Mouse (Mus musculus) macrophage (primary cell): ENCODE measurements around the gene Nfe2l3. TPM values are rescaled to one million over a fixed set of nuclear protein-coding genes. Genes with fewer than 3 reads are reported as not detected.
A peak's percentile ranks its signal among the peaks of the same experiment; 100 is the strongest.
"Not testable (repeated sequence)": the region's sequence is repeated elsewhere in the genome, so short reads cannot be mapped to it uniquely, and the experiment has no call there.

Experiments
- H3K27ac ChIP-seq: fragments of 350-480 bp; formaldehyde crosslinking; 2 replicates; pipeline ENCODE4 v1.9.0; 2021
- H3K36me3 ChIP-seq: fragments of 350-480 bp; formaldehyde crosslinking; 2 replicates; pipeline ENCODE4 v1.9.0; 2021; ENCODE audit errors: inconsistent target
- H3K4me3 ChIP-seq: fragments of 350-480 bp; formaldehyde crosslinking; 2 replicates; pipeline ENCODE4 v1.9.0; 2021; ENCODE audit errors: inconsistent target
- H3K79me2 ChIP-seq: fragments of 350-480 bp; formaldehyde crosslinking; 2 replicates; pipeline ENCODE4 v1.9.0; 2021; ENCODE audit errors: inconsistent target
- WGBS: methylation state at CpG from one replicate; pipeline ENCODE4 v1.1.7; 2026; ENCODE audit warnings: inconsistent platforms; ENCODE audit not compliant: missing documents; 5-methylcytosine and 5-hydroxymethylcytosine counted together
- polyA plus RNA-seq: library from polyadenylated mRNA; stranded (reverse); fragments of 250-400 nt; gene quantifications from 3 replicates; pipeline ENCODE4 v1.2.4, GENCODE M21; 2018; ENCODE audit warnings: inconsistent platforms

Nfe2l3 gene
- polyA plus RNA-seq, 1 experiment from 2014 or later: not detected

GRCm38 (mm10) chr6:51460021-51460360 lies 27.5 kb downstream of the Nfe2l3 start:
- 77% methylated on average over 4 of the region's 4 CpGs for WGBS
- H3K79me2 ChIP-seq: peaks cover 28% of the 10 kb centered on the region
- H3K27ac ChIP-seq: no peak overlapping the region
- H3K36me3 ChIP-seq: peaks cover 54% of the 10 kb centered on the region
- no peak overlapping the region for H3K4me3 ChIP-seq

GRCm38 (mm10) chr6:51460363-51460762 lies 27.9 kb downstream of the Nfe2l3 start:
- 90% methylated on average over 3 of the region's 3 CpGs for WGBS
- H3K4me3 ChIP-seq: no peak overlapping the region
- H3K79me2 ChIP-seq: peaks cover 32% of the 10 kb centered on the region
- H3K36me3 ChIP-seq: peaks cover 57% of the 10 kb centered on the region
- H3K27ac ChIP-seq: no peak overlapping the region

GRCm38 (mm10) chr6:51467649-51468048 lies 35.2 kb downstream of the Nfe2l3 start:
- peak overlapping the region; percentile 96 for H3K27ac ChIP-seq
- H3K79me2 ChIP-seq: peaks cover 87% of the 10 kb centered on the region
- WGBS: 6% methylated on average over 2 of the region's 2 CpGs
- peak overlapping the region; percentile 72 for H3K4me3 ChIP-seq
- peaks cover 34% of the 10 kb centered on the region for H3K36me3 ChIP-seq

GRCm38 (mm10) chr6:51468891-51469561 lies 36.6 kb downstream of the Nfe2l3 start:
- WGBS: under 1% methylated on average over 60 of the region's 63 CpGs
- peak overlapping the region; percentile 96 for H3K27ac ChIP-seq

GRCm38 (mm10) chr6:51469715-51470310 lies 37.3 kb downstream of the Nfe2l3 start, which contains the start of gene Hnrnpa2b1:
Hnrnpa2b1 (minus strand) TSS chr6:51469894.
- WGBS: under 1% methylated on average over 63 of the region's 63 CpGs
- peaks cover 13% of the 10 kb centered on the region for H3K36me3 ChIP-seq
- peak within 1 kb of the TSS; percentile 72 for H3K4me3 ChIP-seq
- H3K27ac ChIP-seq: peak within 1 kb of the TSS; percentile 96
- H3K79me2 ChIP-seq: peaks cover 87% of the 10 kb centered on the region

More at GRCm38 (mm10) chr6:51468891-51469561, 36.6 kb downstream of the Nfe2l3 start:
- peaks cover 87% of the 10 kb centered on the region for H3K79me2 ChIP-seq
- H3K4me3 ChIP-seq: peak overlapping the region; percentile 72
- H3K36me3 ChIP-seq: peaks cover 20% of the 10 kb centered on the region

- Histone ChIP-seq H3K36me3 (peaks cover 9% of the 10 kb centered on the region; the same call in 1 of the 2 replicates), H3K4me3 (peak within 1 kb of the TSS; percentile 72), H3K27ac (peak within 1 kb of the TSS; percentile 96), H3K79me2 (peaks cover 87% of the 10 kb centered on the region)
- 1% methylated on average over 72 of the region's 99 CpGs for WGBS
Observed at GRCm38 (mm10) chr6:51470311-51471178, 38.1 kb downstream of the Nfe2l3 start, which contains the start of gene Cbx3. Cbx3 (plus strand) TSS chr6:51470360.

- Histone ChIP-seq H3K4me3 (peak overlapping the region; percentile 72), H3K27ac (peak overlapping the region; percentile 66), H3K36me3 (peaks cover 10% of the 10 kb centered on the region; the same call in 1 of the 2 replicates), H3K79me2 (peaks cover 87% of the 10 kb centered on the region)
- WGBS: 0% methylated on average over 6 of the region's 10 CpGs
Observed at GRCm38 (mm10) chr6:51471179-51471505, 38.7 kb downstream of the Nfe2l3 start.

GRCm38 (mm10) chr6:51471782-51472181 lies 39.3 kb downstream of the Nfe2l3 start:
- H3K27ac ChIP-seq: no peak overlapping the region
- peak overlapping the region; percentile 72 for H3K4me3 ChIP-seq
- H3K79me2 ChIP-seq: peaks cover 87% of the 10 kb centered on the region
- WGBS: 38% methylated on average over 3 of the region's 3 CpGs
- peaks cover 12% of the 10 kb centered on the region; the same call in 1 of the 2 replicates for H3K36me3 ChIP-seq

GRCm38 (mm10) chr6:51472213-51472612 lies 39.7 kb downstream of the Nfe2l3 start:
- peaks cover 87% of the 10 kb centered on the region for H3K79me2 ChIP-seq
- no peak overlapping the region for H3K27ac ChIP-seq
- H3K36me3 ChIP-seq: peaks cover 12% of the 10 kb centered on the region; the same call in 1 of the 2 replicates
- 46% methylated on average over 4 of the region's 4 CpGs for WGBS
- H3K4me3 ChIP-seq: no peak overlapping the region

- 86% methylated on average over 4 of the region's 4 CpGs for WGBS
- H3K36me3 ChIP-seq: peaks cover 48% of the 10 kb centered on the region
- H3K79me2 ChIP-seq: peaks cover 38% of the 10 kb centered on the region
- H3K4me3 ChIP-seq: no peak overlapping the region
- no peak overlapping the region for H3K27ac ChIP-seq
Observed at GRCm38 (mm10) chr6:51479136-51479731, 46.8 kb downstream of the Nfe2l3 start.

GRCm38 (mm10) chr6:51481548-51481947 lies 49.1 kb downstream of the Nfe2l3 start:
- no peak overlapping the region for H3K27ac ChIP-seq
- peaks cover 37% of the 10 kb centered on the region for H3K36me3 ChIP-seq
- WGBS: 95% methylated on average over 8 of the region's 8 CpGs
- peaks cover 15% of the 10 kb centered on the region for H3K79me2 ChIP-seq
- H3K4me3 ChIP-seq: no peak overlapping the region

- no peak overlapping the region for H3K27ac ChIP-seq
- H3K4me3 ChIP-seq: no peak overlapping the region
- 100% methylated on average over 3 of the region's 3 CpGs for WGBS
- peaks cover 32% of the 10 kb centered on the region for H3K36me3 ChIP-seq
- no peaks in the 10 kb centered on the region for H3K79me2 ChIP-seq
Observed at GRCm38 (mm10) chr6:51483861-51484260, 51.4 kb downstream of the Nfe2l3 start.

GRCm38 (mm10) chr6:51484556-51484955 lies 52.1 kb downstream of the Nfe2l3 start:
- 97% methylated on average over 4 of the region's 8 CpGs for WGBS
- not testable (repeated sequence) for H3K4me3 ChIP-seq, H3K27ac ChIP-seq, H3K79me2 ChIP-seq
- H3K36me3 ChIP-seq: peaks cover 26% of the 10 kb centered on the region; the same call in 1 of the 2 replicates

GRCm38 (mm10) chr6:51485646-51486045 lies 53.2 kb downstream of the Nfe2l3 start:
- 95% methylated on average over 2 of the region's 2 CpGs for WGBS
- Histone ChIP-seq H3K79me2 (no peaks in the 10 kb centered on the region), H3K4me3 (no peak overlapping the region), H3K27ac (no peak overlapping the region), H3K36me3 (peaks cover 16% of the 10 kb centered on the region; the same call in 1 of the 2 replicates)
